Mouse (Mus musculus) hindbrain, embryonic 11.5 days (tissue): ENCODE measurements around the gene Nr2c2ap. TPM values are rescaled to one million over a fixed set of nuclear protein-coding genes. Genes with fewer than 3 reads are reported as not detected.

Experiments used
- ATAC-seq: fragments of 200-750 bp; cut with Nextera tagmentation; 2 replicates; pipeline ENCODE4 v1.8.0; 2017; ENCODE audit warnings: mild to moderate bottlenecking, moderate TSS enrichment, moderate library complexity; ENCODE audit not compliant: low FRiP score
- DNase-seq: peaks from one replicate; pipeline ENCODE4 v3.0.0-alpha.2; 2015; ENCODE audit warnings: low spot score
- H3K27ac ChIP-seq: fragments of 300-500 bp; sonication (generic); 2 replicates; pipeline ENCODE4 v1.5.1; 2014; ENCODE audit warnings: mild to moderate bottlenecking, low read depth, low read length
- H3K27me3 ChIP-seq: fragments of 300-500 bp; sonication (generic); 2 replicates; pipeline ENCODE4 v1.6.1; 2014; ENCODE audit warnings: mild to moderate bottlenecking, low read length, moderate library complexity, mixed read lengths; ENCODE audit not compliant: control insufficient read depth, insufficient read depth
- H3K36me3 ChIP-seq: fragments of 300-500 bp; sonication (generic); 2 replicates; pipeline ENCODE4 v1.6.1; 2014; ENCODE audit warnings: mild to moderate bottlenecking, low read length, moderate library complexity, mixed read lengths; ENCODE audit not compliant: control insufficient read depth, insufficient read depth
- H3K4me1 ChIP-seq: fragments of 300-500 bp; sonication (generic); replicated peaks from 2 replicates; pipeline ENCODE4 v1.6.1; 2014; ENCODE audit warnings: low read length, mixed read lengths; ENCODE audit not compliant: control insufficient read depth, insufficient read depth
- H3K4me2 ChIP-seq: fragments of 300-500 bp; sonication (generic); replicated peaks from 2 replicates; pipeline ENCODE4 v1.6.1; 2014; ENCODE audit warnings: mild to moderate bottlenecking, low read depth, low read length
- H3K4me3 ChIP-seq: fragments of 300-500 bp; sonication (generic); 2 replicates; pipeline ENCODE4 v1.5.1; 2014; ENCODE audit warnings: low read depth, low read length
- H3K9ac ChIP-seq: fragments of 300-500 bp; sonication (generic); 2 replicates; pipeline ENCODE4 v1.6.1; 2014; ENCODE audit warnings: low read depth, low read length
- H3K9me3 ChIP-seq: fragments of 300-500 bp; sonication (generic); 2 replicates; pipeline ENCODE4 v1.6.1; 2016; ENCODE audit warnings: low read length; ENCODE audit not compliant: control insufficient read depth
- WGBS: fragments of 180-500 bp; shearing (Covaris S2); extraction: QIAGEN DNeasy Blood & Tissue Kit; methylation state at CpG from one replicate; pipeline ENCODE4 v1.1.7; 2014; 5-methylcytosine and 5-hydroxymethylcytosine counted together
- polyA plus RNA-seq: library from polyadenylated mRNA; unstranded; fragments of >200 nt; fragmentation: Nextera tagmentation; extraction: Ambion mirVana; gene quantifications from 2 replicates; pipeline ENCODE4 v1.2.1, GENCODE M21; 2014

The Nr2c2ap gene
- polyA plus RNA-seq, 1 experiment from 2014 or later: 19.2 TPM

GRCm38 (mm10) chr8:70112401-70113016, 18.6 kb upstream of the Nr2c2ap start:
- ATAC-seq (peak; percentile 39; the same call in 1 of the 2 replicates), DNase-seq (peak; percentile 63)
- Histone ChIP-seq H3K4me3 (peak overlapping the region; percentile 6; the same call in 1 of the 2 replicates), H3K36me3 (peaks cover 13% of the 10 kb centered on the region), H3K9me3 (no peaks in the 10 kb centered on the region; the same call in 1 of the 2 replicates), H3K4me2 (peak overlapping the region; percentile 5; the same call in 1 of the 2 replicates), H3K27ac (no peak overlapping the region), H3K9ac (no peak overlapping the region), H3K4me1 (peaks cover 3% of the 10 kb centered on the region), H3K27me3 (peaks cover 49% of the 10 kb centered on the region)
- 6% methylated on average over 43 of the region's 43 CpGs for WGBS

GRCm38 (mm10) chr8:70114488-70114887, 16.6 kb upstream of the Nr2c2ap start:
- no peak for DNase-seq
- Histone ChIP-seq H3K27me3 (peaks cover 49% of the 10 kb centered on the region), H3K4me3 (no peak overlapping the region), H3K4me2 (no peak overlapping the region), H3K9me3 (no peaks in the 10 kb centered on the region; the same call in 1 of the 2 replicates), H3K4me1 (peaks cover 4% of the 10 kb centered on the region), H3K9ac (no peak overlapping the region), H3K36me3 (peaks cover 10% of the 10 kb centered on the region), H3K27ac (no peak overlapping the region)
- 23% methylated on average over 6 of the region's 6 CpGs for WGBS
- ATAC-seq: no peak

- WGBS: 73% methylated on average over 13 of the region's 13 CpGs
- Histone ChIP-seq H3K9ac (no peak overlapping the region), H3K9me3 (no peaks in the 10 kb centered on the region; the same call in 1 of the 2 replicates), H3K4me3 (no peak overlapping the region), H3K4me1 (peaks cover 4% of the 10 kb centered on the region), H3K27ac (no peak overlapping the region), H3K4me2 (no peak overlapping the region), H3K27me3 (peaks cover 48% of the 10 kb centered on the region), H3K36me3 (peaks cover 10% of the 10 kb centered on the region)
- no peak for DNase-seq
- no peak for ATAC-seq
These were observed 16.2 kb upstream of the Nr2c2ap start for GRCm38 (mm10) chr8:70114892-70115291.

GRCm38 (mm10) chr8:70117611-70118010, 13.5 kb upstream of the Nr2c2ap start:
- Histone ChIP-seq H3K27me3 (peaks cover 36% of the 10 kb centered on the region), H3K4me2 (no peak overlapping the region), H3K9me3 (no peaks in the 10 kb centered on the region; the same call in 1 of the 2 replicates), H3K27ac (no peak overlapping the region), H3K4me1 (peaks cover 4% of the 10 kb centered on the region), H3K9ac (no peak overlapping the region), H3K36me3 (0 out of 2 replicates have a peak, but pooled peaks cover 2% of the 10 kb centered on the region), H3K4me3 (no peak overlapping the region)
- 10% methylated on average over 9 of the region's 9 CpGs for WGBS
- ATAC-seq: no peak
- peak; percentile 56 for DNase-seq

- Histone ChIP-seq H3K27ac (peak overlapping the region; percentile 96), H3K9me3 (no peaks in the 10 kb centered on the region; the same call in 1 of the 2 replicates), H3K9ac (peak overlapping the region; percentile 76), H3K4me2 (peak overlapping the region; percentile 71), H3K4me1 (peaks cover 4% of the 10 kb centered on the region; the same call in 1 of the 2 replicates), H3K27me3 (peaks cover 23% of the 10 kb centered on the region), H3K36me3 (0 out of 2 replicates have a peak, but pooled peaks cover 2% of the 10 kb centered on the region), H3K4me3 (peak overlapping the region; percentile 50)
- WGBS: 7% methylated on average over 17 of the region's 17 CpGs
- DNase-seq: peak; percentile 86
- ATAC-seq: peak; percentile 91
These were observed 12.1 kb upstream of the Nr2c2ap start for GRCm38 (mm10) chr8:70118726-70119700.

GRCm38 (mm10) chr8:70120667-70121066, 10.5 kb upstream of the Nr2c2ap start, which contains the start of gene Ncan:
Gene Ncan, minus strand, starts transcription at chr8:70120873.
- Histone ChIP-seq H3K27ac (peak within 1 kb of the TSS; percentile 96), H3K27me3 (peaks cover 9% of the 10 kb centered on the region), H3K4me1 (peaks cover 4% of the 10 kb centered on the region; the same call in 1 of the 2 replicates), H3K4me2 (peak within 1 kb of the TSS; percentile 71), H3K4me3 (peak within 1 kb of the TSS; percentile 50), H3K9ac (peak within 1 kb of the TSS; percentile 76), H3K36me3 (no peaks in the 10 kb centered on the region), H3K9me3 (no peaks in the 10 kb centered on the region)
- DNase-seq: peak; percentile 94
- peak; percentile 67 for ATAC-seq
- WGBS: 1% methylated on average over 19 of the region's 19 CpGs

- no peak overlapping the region for H3K4me2 ChIP-seq
- no peaks in the 10 kb centered on the region for H3K27me3 ChIP-seq
- 56% methylated on average over 2 of the region's 2 CpGs for WGBS
These were observed 8.3 kb upstream of the Nr2c2ap start for GRCm38 (mm10) chr8:70122863-70123262.

GRCm38 (mm10) chr8:70124992-70125391, 6.1 kb upstream of the Nr2c2ap start:
- H3K36me3 ChIP-seq: no peaks in the 10 kb centered on the region
- no peak overlapping the region for H3K4me3 ChIP-seq
- no peak overlapping the region for H3K9ac ChIP-seq
- no peaks in the 10 kb centered on the region for H3K4me1 ChIP-seq
- no peak overlapping the region for H3K27ac ChIP-seq
- no peaks in the 10 kb centered on the region for H3K27me3 ChIP-seq
- 69% methylated on average over 8 of the region's 8 CpGs for WGBS
- no peaks in the 10 kb centered on the region for H3K9me3 ChIP-seq
- H3K4me2 ChIP-seq: no peak overlapping the region
- ATAC-seq (no peak), DNase-seq (no peak)

More at GRCm38 (mm10) chr8:70122863-70123262, 8.3 kb upstream of the Nr2c2ap start:
- DNase-seq (no peak), ATAC-seq (no peak)
- H3K4me1 ChIP-seq: no peaks in the 10 kb centered on the region
- no peaks in the 10 kb centered on the region for H3K9me3 ChIP-seq
- no peak overlapping the region for H3K9ac ChIP-seq
- H3K27ac ChIP-seq: no peak overlapping the region
- no peaks in the 10 kb centered on the region for H3K36me3 ChIP-seq
- no peak overlapping the region for H3K4me3 ChIP-seq
